Mouse (Mus musculus) skeletal muscle tissue, adult 2 months (tissue): ENCODE results near the gene Gatad1.
"Not testable (repeated sequence)": the region's sequence is repeated elsewhere in the genome, so short reads cannot be mapped to it uniquely, and the experiment has no call there.

Experiments
- DNase-seq: peaks from one replicate; pipeline ENCODE4 v3.0.0-alpha.2; 2012; ENCODE audit warnings: low read depth, low spot score

Gene Gatad1

GRCm38 (mm10) chr5:3635286-3635685 lies 21.7 kb downstream of the Gatad1 start:
- no peak for DNase-seq

- DNase-seq, result no peak
Observed at GRCm38 (mm10) chr5:3633951-3634350, 23.0 kb downstream of the Gatad1 start.

GRCm38 (mm10) chr5:3633315-3633714 lies 23.7 kb downstream of the Gatad1 start:
- DNase-seq, result no peak

GRCm38 (mm10) chr5:3632285-3632684 lies 24.7 kb downstream of the Gatad1 start:
- DNase-seq, result no peak

- no peak for DNase-seq
Observed at GRCm38 (mm10) chr5:3631512-3632271, 25.3 kb downstream of the Gatad1 start.

- DNase-seq, result no peak
Observed at GRCm38 (mm10) chr5:3630055-3630454, 26.9 kb downstream of the Gatad1 start.

- no peak for DNase-seq
Observed at GRCm38 (mm10) chr5:3620486-3620885, 36.5 kb downstream of the Gatad1 start.

GRCm38 (mm10) chr5:3611835-3612234 lies 45.1 kb downstream of the Gatad1 start:
- DNase-seq, result not testable (repeated sequence)

GRCm38 (mm10) chr5:3609241-3609640 lies 47.7 kb downstream of the Gatad1 start:
- no peak for DNase-seq

- DNase-seq, result no peak
Observed at GRCm38 (mm10) chr5:3607114-3607513, 49.9 kb downstream of the Gatad1 start.

GRCm38 (mm10) chr5:3600790-3601189 lies 56.2 kb downstream of the Gatad1 start:
- no peak for DNase-seq

- DNase-seq, result no peak
Observed at GRCm38 (mm10) chr5:3600298-3600697, 56.7 kb downstream of the Gatad1 start.

- DNase-seq, result no peak
Observed at GRCm38 (mm10) chr5:3598766-3599165, 58.2 kb downstream of the Gatad1 start.

GRCm38 (mm10) chr5:3597171-3597570 lies 59.8 kb downstream of the Gatad1 start:
- DNase-seq, result no peak

GRCm38 (mm10) chr5:3596399-3596766 lies 60.6 kb downstream of the Gatad1 start, which contains the start of gene Rbm48:
TSS of gene Rbm48 (minus strand) at chr5:3596585.
- DNase-seq, result peak; percentile 64

GRCm38 (mm10) chr5:3595693-3596398 lies 61.1 kb downstream of the Gatad1 start, which contains the start of gene Pex1:
TSS of gene Pex1 (plus strand) at chr5:3596066.
- DNase-seq, result peak; percentile 92
